Mouse (Mus musculus) spleen, adult 10 weeks (tissue): ENCODE data around the gene C8a. TPM values are rescaled to one million over a fixed set of nuclear protein-coding genes. Genes with fewer than 3 reads are reported as not detected.

Experiments used
- polyA plus RNA-seq: library from polyadenylated mRNA; stranded (reverse); fragments of 350-450 nt; fragmentation: Illumina TruSeq; extraction: RNeasy Lipid Tissue Mini Kit (QIAGEN cat#74804); gene quantifications from one replicate; pipeline ENCODE4 v1.2.3, GENCODE M21; 2015; ENCODE audit warnings: low replicate concordance; ENCODE audit not compliant: insufficient read depth

C8a gene
- polyA plus RNA-seq: 0.26 TPM

GRCm38 (mm10) chr4:104876323-104876722, at the start of gene C8a:
TSS of gene C8a (minus strand) at chr4:104876398.

DNA sequence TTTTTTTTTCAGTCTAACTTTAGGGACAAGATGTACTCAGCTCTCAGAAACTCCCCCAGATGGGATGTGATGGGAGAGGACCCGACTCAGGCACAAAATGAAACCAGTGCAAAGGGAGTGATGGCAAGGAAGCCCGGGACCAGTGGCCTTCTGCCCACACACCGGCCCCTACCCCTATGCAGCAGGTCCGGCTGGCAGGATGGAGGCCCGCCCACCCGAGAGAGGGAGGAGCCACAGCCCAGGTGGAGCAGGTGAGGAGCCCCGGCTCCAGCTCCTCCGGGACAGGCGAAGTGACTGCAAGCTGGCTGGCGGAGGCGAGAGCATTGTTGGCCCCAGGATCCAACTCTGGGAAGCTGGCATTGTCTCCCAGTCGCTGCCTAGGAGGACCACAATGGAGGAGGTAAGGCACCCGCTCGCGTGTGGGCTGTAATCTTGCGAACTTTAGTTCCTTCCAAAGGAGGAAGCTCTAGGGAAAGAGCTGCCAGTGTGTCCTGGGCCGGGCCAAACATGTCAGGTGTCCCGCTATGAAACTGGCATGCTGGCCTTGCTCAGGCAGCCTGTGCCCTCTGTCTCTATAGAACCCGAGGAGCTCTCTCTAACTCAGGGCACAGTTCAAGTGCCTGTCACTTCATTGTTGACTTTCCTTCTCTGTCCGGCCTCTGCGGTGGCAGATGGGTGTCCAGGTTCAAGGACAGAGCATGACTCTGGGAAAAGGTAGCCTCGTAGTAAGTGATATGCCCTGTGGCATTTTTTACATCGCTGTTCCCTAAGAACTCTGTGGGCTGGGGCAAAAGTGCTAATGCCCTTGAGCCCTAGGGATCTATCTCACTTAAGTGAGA, 37.3 kb upstream of the C8a start, which contains the start of gene Fyb2:
Fyb2 (plus strand) TSS at position 166 of the 839 bp plus-strand sequence.

DNA sequence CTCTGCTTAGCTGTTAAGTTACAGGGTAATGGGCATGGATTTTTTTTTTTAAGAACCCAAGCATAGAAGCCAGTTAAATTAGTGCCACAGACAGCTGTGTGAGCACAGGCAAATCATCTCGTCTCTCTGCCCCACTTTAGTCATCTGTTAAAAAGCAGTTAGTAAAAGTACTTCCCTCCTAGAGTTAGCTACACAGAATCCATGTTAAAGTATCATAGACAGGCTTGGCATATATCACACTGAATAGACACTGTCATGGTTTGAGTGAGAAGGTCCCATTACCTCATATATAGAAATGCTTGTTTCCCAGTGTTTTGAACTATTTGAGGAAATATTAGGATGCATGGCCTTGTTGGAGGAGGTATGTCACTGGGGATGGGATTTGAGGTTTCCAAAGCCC, 19.2 kb downstream of the C8a start, which contains the start of gene Gm17662:
Gm17662 (plus strand) TSS at position 301 of the 400 bp plus-strand sequence.

GRCm38 (mm10) chr4:104766065-104766464, 110.1 kb downstream of the C8a start, which contains the start of gene C8b:
TSS of gene C8b (plus strand) at chr4:104766317.

Other genes starting within 250 kb of the C8a start
- not detected for gene C8b, start 110.1 kb downstream of the C8a start, polyA plus RNA-seq
- not detected for gene Gm17662, start 19.1 kb downstream of the C8a start, polyA plus RNA-seq
- gene Fyb2, start 37.1 kb upstream of the C8a start, polyA plus RNA-seq: 0.30 TPM
- gene Prkaa2, start 233.5 kb upstream of the C8a start, polyA plus RNA-seq: 0.22 TPM